Mouse (Mus musculus) heart, postnatal 14 days (tissue): ENCODE data around the gene Trpv4. TPM values are rescaled to one million over a fixed set of nuclear protein-coding genes. Genes with fewer than 3 reads are reported as not detected.

Experiments used
- DNase-seq, 2 experiments: peaks; one replicate each; pipeline ENCODE4 v3.0.0; 2021 to 2022
- intact Hi-C: fragments of 180-260 bp; cut with DNase I; formaldehyde crosslinking; loops from one replicate; pipeline ENCODE4 v1.15.1; 2025
- long read RNA-seq, 2 experiments: library from polyadenylated mRNA; stranded (forward); transcript quantifications; one replicate each; pipeline ENCODE4 v2.0.0; 2021
- total RNA-seq, 2 experiments: library from RNA; stranded (reverse); gene quantifications; 2 replicates each; pipeline ENCODE4 v1.2.3; 2021

Gene Trpv4
- 1 to 10 TPM; 5.8 to 5.9 TPM for total RNA-seq
- long read RNA-seq, experiment 1, transcript Trpv4-201 (16 exons, 3,228 nt) = major isoform, 5 of 7 reads
- long read RNA-seq, experiment 1, partial matches to known transcripts = 1 of 7 reads
- long read RNA-seq, experiment 1, other reads (novel, unspliced or antisense) = 0 of 7 reads
- long read RNA-seq, experiment 2, partial matches to known transcripts = 5 of 8 reads
- long read RNA-seq, experiment 2, other reads (novel, unspliced or antisense) = 2 of 8 reads

DNA sequence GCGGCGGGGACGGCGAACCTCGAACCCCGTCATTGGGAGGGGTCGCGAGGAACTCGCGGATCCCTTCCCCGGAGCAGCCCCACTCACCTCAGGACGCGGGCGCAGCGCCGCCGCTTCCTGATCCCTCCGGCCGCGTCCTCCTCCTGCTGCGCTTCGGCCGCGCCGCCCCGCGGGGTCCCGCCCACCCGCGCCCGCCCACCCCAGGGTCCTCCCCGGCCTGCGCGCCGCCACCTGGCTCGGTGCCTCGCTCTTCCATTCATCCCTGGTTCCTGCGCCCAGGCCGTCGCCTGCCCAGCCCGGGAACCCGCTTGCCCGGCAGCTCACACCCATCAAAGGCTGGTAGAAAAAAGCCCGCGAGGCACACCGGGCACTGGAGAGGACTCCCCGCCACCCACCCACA is at the start of gene Trpv4:
Trpv4 (minus strand) TSS at position 167 of the 400 bp plus-strand sequence.
- intact Hi-C loops = no loop called here
- peak; percentile 52 to 58 for DNase-seq

DNA sequence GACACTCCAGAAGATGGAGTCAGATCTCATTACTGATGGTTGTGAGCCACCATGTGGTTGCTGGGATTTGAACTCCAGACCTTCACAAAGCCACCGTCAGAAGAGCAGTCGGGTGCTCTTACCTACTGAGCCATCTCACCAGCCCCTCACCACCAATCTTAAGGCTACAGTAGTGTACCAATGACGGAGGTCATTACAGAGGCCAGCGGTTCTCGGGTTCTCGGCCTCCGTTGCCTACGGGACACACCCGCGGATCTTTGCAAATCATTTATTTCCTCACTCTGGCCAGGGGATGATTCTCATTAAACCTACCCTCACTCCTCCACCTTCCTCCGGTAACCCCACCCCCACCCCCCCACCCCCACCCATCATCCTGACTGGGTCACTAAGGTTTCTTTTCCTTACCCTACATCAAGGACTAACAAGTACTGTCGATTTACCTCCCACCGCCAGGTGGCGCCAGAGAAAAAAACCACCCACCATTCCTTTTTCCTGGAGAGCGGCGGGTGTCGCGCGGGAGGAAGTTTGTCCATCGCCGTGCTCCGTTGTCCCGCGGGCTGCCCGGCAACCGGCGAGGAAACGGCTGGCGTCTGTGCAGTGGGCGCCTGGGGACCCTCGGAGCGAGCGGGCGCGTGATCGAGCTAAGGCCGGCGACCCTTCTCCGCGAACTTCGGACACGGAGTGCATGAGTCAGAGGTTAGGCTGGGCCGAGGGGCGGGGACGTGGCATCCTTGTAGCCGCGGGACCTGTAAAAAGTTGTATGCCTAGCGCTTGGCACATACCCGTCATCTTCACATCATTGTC is 49.2 kb upstream of the Trpv4 start, which contains the start of gene Tchp:
Tchp (plus strand) TSS at position 496 of the 804 bp plus-strand sequence.
- peak; percentile 97 for DNase-seq
- intact Hi-C loops = loop anchor here (2.0 to 5.0 kb wide), 3 partner anchors 65 to 195 kb away; no protein-coding TSS in a partner anchor

DNA sequence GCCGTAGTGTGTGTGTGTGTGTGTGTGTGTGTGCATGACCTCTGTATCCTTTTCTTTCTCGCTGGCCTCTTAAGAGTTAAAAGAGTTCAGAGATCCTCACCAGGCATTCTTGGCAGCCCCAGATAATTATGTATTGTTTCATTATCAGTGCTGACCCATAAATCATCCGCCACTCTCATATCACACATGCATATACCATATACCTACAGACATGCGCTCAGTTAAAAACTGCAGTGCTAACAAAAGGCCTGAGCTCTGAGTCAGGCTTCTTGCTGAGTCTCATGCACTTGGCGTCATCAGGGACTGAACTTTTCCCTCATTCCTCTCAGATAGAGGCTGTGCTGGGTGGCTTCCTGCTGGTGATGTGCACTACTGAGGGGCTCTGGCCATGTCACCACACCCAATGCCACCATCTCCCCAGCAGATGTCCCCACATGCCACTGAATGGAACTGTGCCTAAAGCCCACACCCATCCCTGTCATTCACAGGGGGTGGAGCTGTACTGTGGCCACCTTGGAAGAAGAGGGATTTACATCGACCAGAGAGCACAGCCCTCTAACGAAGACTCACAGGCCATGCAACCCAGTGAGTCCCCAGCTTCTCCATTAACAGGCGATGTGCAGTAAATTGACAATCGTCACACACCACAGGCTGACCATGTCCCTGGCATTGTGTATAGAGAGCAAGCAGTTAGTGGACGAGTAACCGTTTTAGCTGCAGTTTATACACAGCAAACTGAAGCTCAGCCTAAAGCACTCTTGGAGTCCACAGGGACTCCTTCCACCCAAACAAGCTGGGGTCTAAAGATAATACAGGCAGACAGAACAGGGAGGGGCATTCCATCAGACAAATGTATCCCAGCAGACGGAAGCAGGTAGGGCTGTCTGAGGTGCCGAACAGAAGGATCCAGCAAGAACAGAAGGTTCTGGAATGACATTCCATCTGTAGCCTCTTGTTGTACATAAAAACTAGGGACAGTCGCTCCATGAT is 44.5 kb upstream of the Trpv4 start:
- peak in 1 of 2 experiments; percentile 38 for DNase-seq
- intact Hi-C loops = no loop called here

GRCm38 (mm10) chr5:114699015-114699414 is 40.8 kb upstream of the Trpv4 start:
- intact Hi-C loops = no loop called here

GRCm38 (mm10) chr5:114698044-114698746 is 40.0 kb upstream of the Trpv4 start:
- intact Hi-C loops = no loop called here
- peak; percentile 49 to 64 for DNase-seq

More at GRCm38 (mm10) chr5:114699015-114699414, 40.8 kb upstream of the Trpv4 start:
- no peak for DNase-seq

DNA sequence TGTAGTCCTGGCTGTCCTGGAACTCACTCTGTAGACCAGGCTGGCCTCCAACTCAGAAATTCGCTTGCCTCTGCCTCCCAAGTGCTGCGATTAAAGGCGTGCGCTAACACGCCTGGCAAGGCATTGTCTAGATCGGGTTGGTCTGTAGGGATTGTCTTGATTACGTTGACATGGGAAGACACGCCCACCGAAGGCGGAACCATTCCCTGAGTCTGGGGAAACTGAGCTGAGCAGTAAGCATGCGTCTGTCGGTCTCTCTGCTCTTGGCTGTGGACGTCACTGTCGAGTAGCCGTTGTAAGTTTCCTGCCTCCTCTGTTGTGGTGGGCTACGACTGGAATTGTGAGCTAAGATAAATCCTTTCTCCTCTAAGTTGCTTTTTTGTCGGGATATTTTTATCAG is 38.7 kb upstream of the Trpv4 start:
- intact Hi-C loops = no loop called here
- no peak for DNase-seq

GRCm38 (mm10) chr5:114695775-114696174 is 37.6 kb upstream of the Trpv4 start:
- DNase-seq = no peak
- intact Hi-C loops = no loop called here

- intact Hi-C loops = loop anchor here (2.0 kb wide), 1 partner anchor 22 kb away; no protein-coding TSS in a partner anchor
- DNase-seq = peak; percentile 95 to 97
These were observed 32.7 kb upstream of the Trpv4 start, which contains the start of gene Gltp for GRCm38 (mm10) chr5:114690633-114691567. Gene Gltp (minus strand): TSS chr5:114690984.

- peak in 1 of 2 experiments; percentile 17 for DNase-seq
- intact Hi-C loops = loop anchor here (2.0 kb wide), 1 partner anchor 21 kb away; no protein-coding TSS in a partner anchor
These were observed 31.6 kb upstream of the Trpv4 start for GRCm38 (mm10) chr5:114689700-114690366.

DNA sequence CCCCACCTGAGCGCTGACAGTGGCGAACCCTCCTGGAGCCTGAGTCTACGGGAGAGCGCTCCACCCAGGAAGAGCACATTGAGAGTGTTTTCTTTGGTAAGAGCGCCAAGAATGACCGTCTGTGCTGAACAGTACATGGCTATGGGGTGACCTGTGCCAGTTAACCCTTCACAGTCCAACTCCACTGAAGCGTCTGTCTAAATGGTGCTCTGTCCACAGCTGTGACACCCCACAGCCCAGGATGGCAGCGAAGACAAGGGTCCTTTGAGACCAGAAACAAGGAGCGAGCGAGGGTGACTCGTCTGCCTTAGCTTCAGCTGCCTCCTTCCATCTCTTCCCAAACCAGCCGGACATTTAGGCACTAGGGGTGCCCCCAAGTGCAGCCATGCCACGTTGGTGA is 30.5 kb upstream of the Trpv4 start:
- intact Hi-C loops = loop anchor here (1.0 kb wide), 1 partner anchor 49 kb away; no protein-coding TSS in a partner anchor

GRCm38 (mm10) chr5:114687901-114688300 is 29.7 kb upstream of the Trpv4 start:
- no peak for DNase-seq
- intact Hi-C loops = loop anchor here (1.0 kb wide), 1 partner anchor 49 kb away; no protein-coding TSS in a partner anchor

More for the DNA sequence above, 30.5 kb upstream of the Trpv4 start:
- DNase-seq = no peak

GRCm38 (mm10) chr5:114686726-114687210 is 28.5 kb upstream of the Trpv4 start:
- intact Hi-C loops = no loop called here
- no peak for DNase-seq

- intact Hi-C loops = no loop called here
- DNase-seq = no peak
These were observed 27.8 kb upstream of the Trpv4 start for GRCm38 (mm10) chr5:114685986-114686385.

GRCm38 (mm10) chr5:114681717-114682116 is 23.5 kb upstream of the Trpv4 start:
- intact Hi-C loops = no loop called here
- DNase-seq = no peak

DNA sequence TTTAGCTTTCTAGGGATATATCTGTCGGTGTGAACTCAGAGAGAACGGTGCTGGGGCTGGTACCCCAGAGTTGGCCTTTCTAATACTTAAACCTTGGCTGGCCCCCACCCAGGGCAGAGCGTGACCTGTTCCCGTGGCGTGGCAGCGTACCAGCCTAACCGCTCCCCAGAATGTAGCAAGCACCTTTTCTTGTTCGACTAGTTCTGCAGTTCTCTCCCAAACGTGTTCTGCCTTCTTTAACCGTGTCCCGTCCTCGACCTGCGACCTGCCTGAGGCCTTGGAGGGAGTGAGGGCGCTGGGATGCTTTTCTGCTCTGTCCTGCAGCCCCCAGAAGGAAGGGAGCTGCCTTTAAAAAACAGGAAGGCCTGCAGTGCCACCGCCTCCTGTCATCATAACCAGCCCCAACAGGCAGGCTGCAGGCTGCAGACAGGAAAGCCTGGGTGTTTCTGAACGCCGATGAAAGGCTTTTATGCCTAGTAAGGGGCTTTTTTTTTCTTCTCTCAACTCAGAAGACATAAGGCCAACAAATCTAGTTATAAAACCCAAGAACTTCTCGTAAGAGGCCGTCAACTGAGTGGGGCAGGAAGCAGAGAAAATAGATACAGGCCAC is 22.6 kb upstream of the Trpv4 start:
- intact Hi-C loops = no loop called here

GRCm38 (mm10) chr5:114679841-114680591 is 21.8 kb upstream of the Trpv4 start:
- intact Hi-C loops = no loop called here
- no peak for DNase-seq

More for the DNA sequence above, 22.6 kb upstream of the Trpv4 start:
- no peak for DNase-seq
